Comparison of ENCODE assay signal across 11 mouse cellular contexts in genomic region chr15:101075656-101076055, GRCm38 (mm10). TPM values are rescaled to one million over a fixed set of nuclear protein-coding genes. Genes with fewer than 3 reads are reported as not detected.
DNase-seq lines count a peak whose midpoint lies in the region.
"Had no signal": no experiment of that assay in that cellular context is flagged by ENCODE, and none has a peak within 500 bp of the region (broad histone marks: within the 10 kb centered on the region; RNA-seq: fewer than 3 reads in every experiment).

No protein-coding gene starts in this region.

- no peak overlapping the region for H3K27ac ChIP-seq in heart, embryonic 10.5 days
- H3K27ac ChIP-seq in hindbrain, embryonic 10.5 days = peak overlapping the region; percentile 97
- H3K27ac ChIP-seq: left cerebral cortex, adult 2 months had no signal

- H3K4me3 ChIP-seq in heart, embryonic 10.5 days = peak overlapping the region; percentile 30
- peak overlapping the region; percentile 95 for H3K4me3 ChIP-seq in hindbrain, embryonic 10.5 days
- H3K4me3 ChIP-seq: left cerebral cortex, adult 2 months had no signal

- DNase-seq in heart, embryonic 10.5 days (ENCODE audit: low spot score) = no peak
- no peak for DNase-seq in heart, postnatal 4 days
- no peak for DNase-seq in hindbrain, embryonic 10.5 days (ENCODE audit: low spot score)
- peak; percentile 43 for DNase-seq in kidney, postnatal 14 days
- peak; percentile 36 for DNase-seq in neural tube, embryonic 10.5 days (ENCODE audit: extremely low spot score, low spot score)
- DNase-seq in spleen, postnatal 36 days (ENCODE audit: low spot score in 2 of 2) = no peak
- DNase-seq in adrenal gland, adult 8-10 months = no peak
- no peak for DNase-seq in layer of hippocampus, adult 8-10 months (ENCODE audit: low spot score in 2 of 2)

- peaks cover 86% of the 10 kb centered on the region for H3K4me1 ChIP-seq in heart, embryonic 10.5 days
- peaks cover 90% of the 10 kb centered on the region for H3K4me1 ChIP-seq in hindbrain, embryonic 10.5 days (replicated peaks)

- WGBS in heart, embryonic 10.5 days = 63% methylated on average over 5 of the region's 5 CpGs
- WGBS in hindbrain, embryonic 10.5 days = 14% methylated on average over 5 of the region's 5 CpGs

- H3K36me3 ChIP-seq in heart, embryonic 10.5 days = no peaks in the 10 kb centered on the region
- H3K36me3 ChIP-seq in hindbrain, embryonic 10.5 days = peaks cover 23% of the 10 kb centered on the region

- peaks cover 7% of the 10 kb centered on the region for H3K27me3 ChIP-seq in heart, embryonic 10.5 days (ENCODE audit: insufficient read depth, poor library complexity, severe bottlenecking)
- H3K27me3 ChIP-seq in hindbrain, embryonic 10.5 days (ENCODE audit: insufficient read depth, poor library complexity, severe bottlenecking) = no peaks in the 10 kb centered on the region

- H3K9me3 ChIP-seq in heart, embryonic 10.5 days = no peaks in the 10 kb centered on the region
- no peaks in the 10 kb centered on the region for H3K9me3 ChIP-seq in hindbrain, embryonic 10.5 days

RNA-seq across cellular contexts. Expression of gene Fignl2, which starts 2.7 kb away (rescaled TPM):
- 0.28 and 0.60 TPM in 2 replicates for polyA plus RNA-seq in heart, embryonic 10.5 days (2016; fragmentation: Nextera tagmentation; extraction: Ambion mirVana)
- 1 to 10 TPM; 3.2 to 4.2 TPM for total RNA-seq in heart, postnatal 4 days (2021)
- 1.4 TPM in 2 replicates for polyA plus RNA-seq in hindbrain, embryonic 10.5 days (2016; fragmentation: Nextera tagmentation; extraction: Ambion mirVana)
- 1 to 10 TPM; 6.4 to 9.1 (median 7.4) TPM for total RNA-seq in adrenal gland, adult 8-10 months (2022)
- 1 to 10 TPM; 1.3 to 2.4 (median 1.8) TPM for total RNA-seq in layer of hippocampus, adult 8-10 months (2022)

RNA-seq across cellular contexts. Expression of gene Gm47841, which starts 28.5 kb away (rescaled TPM):
- not detected in 2 replicates for polyA plus RNA-seq in heart, embryonic 10.5 days (2016; fragmentation: Nextera tagmentation; extraction: Ambion mirVana)
- total RNA-seq in heart, postnatal 4 days (2021) = under 1 TPM; 0.26 to 0.68 TPM
- not detected in 2 replicates for polyA plus RNA-seq in hindbrain, embryonic 10.5 days (2016; fragmentation: Nextera tagmentation; extraction: Ambion mirVana)
- under 1 TPM in 1 of 4 experiments, not detected in 3; 0.38 TPM for total RNA-seq in adrenal gland, adult 8-10 months (2022)
- total RNA-seq in layer of hippocampus, adult 8-10 months (2022) = not detected
- total RNA-seq: left cerebral cortex, adult 2 months had no signal
- polyA plus RNA-seq: frontal cortex, adult 2 months; heart, embryonic 16.5 days had no signal

RNA-seq across cellular contexts. Expression of gene Ankrd33, which starts 39.9 kb away (rescaled TPM):
- polyA plus RNA-seq in heart, embryonic 10.5 days (2016; fragmentation: Nextera tagmentation; extraction: Ambion mirVana) = not detected in 2 replicates
- not detected for total RNA-seq in heart, postnatal 4 days (2021)
- polyA plus RNA-seq in hindbrain, embryonic 10.5 days (2016; fragmentation: Nextera tagmentation; extraction: Ambion mirVana) = not detected in 2 replicates
- 1 to 10 TPM in 1 of 4 experiments, under 1 TPM in 3; 0.75 to 1.1 (median 0.79) TPM for total RNA-seq in adrenal gland, adult 8-10 months (2022)
- under 1 TPM in 1 of 4 experiments, not detected in 3; 0.25 TPM for total RNA-seq in layer of hippocampus, adult 8-10 months (2022)
- total RNA-seq: left cerebral cortex, adult 2 months had no signal
- polyA plus RNA-seq: frontal cortex, adult 2 months; heart, embryonic 16.5 days had no signal

RNA-seq across cellular contexts. Expression of gene Acvrl1, which starts 52.7 kb away (rescaled TPM):
- polyA plus RNA-seq in heart, embryonic 10.5 days (2016; fragmentation: Nextera tagmentation; extraction: Ambion mirVana) = 2.7 and 5.2 TPM in 2 replicates
- 10 to 100 TPM; 20.5 to 21.7 TPM for total RNA-seq in heart, postnatal 4 days (2021)
- polyA plus RNA-seq in hindbrain, embryonic 10.5 days (2016; fragmentation: Nextera tagmentation; extraction: Ambion mirVana) = 8.7 and 10.8 TPM in 2 replicates
- total RNA-seq in adrenal gland, adult 8-10 months (2022) = 10 to 100 TPM; 14.5 to 24.7 (median 21.5) TPM
- total RNA-seq in layer of hippocampus, adult 8-10 months (2022) = 10 to 100 TPM; 14.1 to 16.5 (median 14.9) TPM

Comparison
In these comparisons a context has a peak if more than half of its experiments do, and no peak if none do; other contexts are left out.
1. DNase-seq: peak in kidney, postnatal 14 days (single experiment) and neural tube, embryonic 10.5 days (single experiment); none in heart, embryonic 10.5 days (single experiment), heart, postnatal 4 days (single experiment), hindbrain, embryonic 10.5 days (single experiment), spleen, postnatal 36 days (0 of 2), adrenal gland, adult 8-10 months (single experiment) and layer of hippocampus, adult 8-10 months (0 of 2).